In the genomic region with DNA sequence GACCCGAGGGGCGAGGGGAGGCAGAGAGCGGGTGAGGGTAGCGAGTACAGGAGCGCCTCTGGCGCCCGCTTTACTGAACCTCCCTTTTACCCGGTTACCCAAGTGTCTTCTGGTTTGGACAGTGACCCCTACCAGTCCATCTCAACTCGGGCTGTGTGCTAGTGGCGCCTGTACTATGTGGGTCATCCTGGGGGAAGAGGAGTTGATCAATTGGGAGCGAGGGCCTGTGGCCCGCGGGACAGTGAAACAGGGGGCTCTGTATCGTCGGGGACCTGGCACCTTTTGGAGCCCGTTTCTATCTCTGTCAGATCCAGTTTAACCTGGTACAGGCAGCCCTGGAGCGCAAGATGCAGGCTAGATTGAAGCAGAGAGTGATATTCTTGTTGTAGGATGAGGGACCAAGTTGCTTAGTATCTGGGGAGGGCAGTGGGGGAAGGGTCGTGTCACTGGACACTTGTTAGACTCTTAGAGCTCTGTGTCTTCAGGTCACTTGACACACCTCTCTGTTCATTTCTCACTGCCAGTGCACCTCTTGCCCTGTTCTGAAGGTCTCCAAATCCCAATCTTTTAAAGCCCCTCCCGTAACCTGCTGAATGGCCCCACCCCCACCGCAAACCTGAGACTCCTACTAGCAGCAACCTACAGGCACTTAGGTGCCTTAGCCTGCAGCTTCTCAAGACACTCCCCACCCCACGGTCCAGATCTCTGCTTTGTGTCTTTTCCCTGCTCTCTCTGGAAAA, we compare ENCODE assay signal across 9 mouse cellular contexts. TPM values are rescaled to one million over a fixed set of nuclear protein-coding genes. Genes with fewer than 3 reads are reported as not detected.
A peak's percentile ranks its signal among the peaks of the same experiment; 100 is the strongest.
DNase-seq lines count a peak whose midpoint lies in the region; ATAC-seq and TF ChIP-seq lines count a peak whose summit lies in the region.
"Had no signal": no experiment of that assay in that cellular context is flagged by ENCODE, and none has a peak within 500 bp of the region (broad histone marks: within the 10 kb centered on the region; RNA-seq: fewer than 3 reads in every experiment).

No protein-coding gene starts in this region.

- H3K4me3 ChIP-seq in cerebellum, adult 2 months (replicated peaks; ENCODE audit: insufficient read depth, low read depth, low read length): peak overlapping the region; percentile 61
- peak overlapping the region; percentile 49 for H3K4me3 ChIP-seq in left cerebral cortex, adult 2 months
- peak overlapping the region; percentile 47 for H3K4me3 ChIP-seq in forebrain, embryonic 16.5 days (replicated peaks; ENCODE audit: low read length)
- peak overlapping the region; percentile 38 for H3K4me3 ChIP-seq in liver, embryonic 13.5 days (replicated peaks)

- no peaks in the 10 kb centered on the region for H3K9me3 ChIP-seq in forebrain, embryonic 16.5 days (ENCODE audit: control insufficient read depth, low read length)
- H3K9me3 ChIP-seq in liver, embryonic 13.5 days (replicated peaks): no peaks in the 10 kb centered on the region

- ATAC-seq in forebrain, embryonic 16.5 days: peak; percentile 84
- peak; percentile 31 for ATAC-seq in liver, embryonic 13.5 days (ENCODE audit: low read depth)

- H3K9ac ChIP-seq in forebrain, embryonic 16.5 days (replicated peaks; ENCODE audit: low read depth, low read length): peak overlapping the region; percentile 52
- H3K9ac ChIP-seq in liver, embryonic 13.5 days: no peak overlapping the region

- intact Hi-C loops in left cerebral cortex, adult 2 months (cut with DNase I): no loop called here

- no peak for TF ChIP-seq POLR2A in cerebellum, adult 2 months (IDR thresholded peaks at IDR 0.05; ENCODE audit: borderline replicate concordance, insufficient read depth, low read length)

- H3K4me1 ChIP-seq in cerebellum, adult 2 months (ENCODE audit: control insufficient read depth, insufficient read depth, low read length): no peaks in the 10 kb centered on the region
- no peaks in the 10 kb centered on the region for H3K4me1 ChIP-seq in forebrain, embryonic 16.5 days (replicated peaks; ENCODE audit: control insufficient read depth, insufficient read depth, low read length)
- H3K4me1 ChIP-seq in liver, embryonic 13.5 days (replicated peaks): no peaks in the 10 kb centered on the region

- DNase-seq in cerebellum, adult 2 months: peak; percentile 6 to 11
- DNase-seq in cerebellum, adult 9-10 months: no peak
- DNase-seq in left cerebral cortex, adult 2 months (ENCODE audit: extremely low spot score in 1 of 2, low spot score in 2 of 2): peak in 1 of 2 experiments; percentile 8
- no peak for DNase-seq in left cerebral cortex, adult 9 months (ENCODE audit: low spot score in 2 of 2)
- DNase-seq in liver, embryonic 13.5 days: no peak
- peak; percentile 35 for DNase-seq in testis, postnatal 10 days (ENCODE audit: low spot score)
- DNase-seq in spleen, adult 12 weeks (ENCODE audit: low spot score): no peak

- peak overlapping the region; percentile 63 for H3K4me2 ChIP-seq in forebrain, embryonic 16.5 days (ENCODE audit: low read length)
- peak overlapping the region; percentile 40 for H3K4me2 ChIP-seq in liver, embryonic 13.5 days

- no peak for TF ChIP-seq CTCF in cerebellum, adult 2 months (IDR thresholded peaks at IDR 0.05; ENCODE audit: borderline replicate concordance, insufficient read depth, low read depth, low read length)
- TF ChIP-seq CTCF in left cerebral cortex, adult 2 months (IDR thresholded peaks at IDR 0.05): no peak

- 5% methylated on average over 21 of the region's 21 CpGs for WGBS in cerebellum, adult 2 months
- 15% methylated on average over 20 of the region's 21 CpGs for WGBS in forebrain, embryonic 16.5 days
- WGBS in liver, embryonic 13.5 days (ENCODE audit: insufficient replicate concordance): 10% methylated on average over 21 of the region's 21 CpGs

- H3K36me3 ChIP-seq in forebrain, embryonic 16.5 days (ENCODE audit: control insufficient read depth, insufficient read depth): no peaks in the 10 kb centered on the region
- H3K36me3 ChIP-seq in liver, embryonic 13.5 days: no peaks in the 10 kb centered on the region

- no peak overlapping the region for H3K27ac ChIP-seq in cerebellum, adult 2 months (ENCODE audit: insufficient read depth, low read length)
- H3K27ac ChIP-seq in left cerebral cortex, adult 2 months: peak overlapping the region; percentile 64
- no peak overlapping the region for H3K27ac ChIP-seq in forebrain, embryonic 16.5 days (ENCODE audit: low read length)
- no peak overlapping the region for H3K27ac ChIP-seq in liver, embryonic 13.5 days

- no peaks in the 10 kb centered on the region; the same call in 1 of the 2 replicates for H3K27me3 ChIP-seq in cerebellum, adult 2 months (ENCODE audit: control insufficient read depth, insufficient read depth, low read length)
- peaks cover 3% of the 10 kb centered on the region; the same call in 1 of the 2 replicates for H3K27me3 ChIP-seq in forebrain, embryonic 16.5 days (replicated peaks; ENCODE audit: control insufficient read depth, insufficient read depth, low read length)
- peaks cover 37% of the 10 kb centered on the region for H3K27me3 ChIP-seq in liver, embryonic 13.5 days

RNA-seq across cellular contexts. Expression of gene Rtl4, which starts 0.6 kb away (rescaled TPM):
- polyA plus RNA-seq in cerebellum, adult 2 months (2012; rRNA removed): 1.3 TPM in 2 replicates
- 1 to 10 TPM; 1.9 to 2.7 TPM for total RNA-seq in left cerebral cortex, adult 2 months (2021)
- polyA plus RNA-seq in forebrain, embryonic 16.5 days (2015; fragmentation: Nextera tagmentation; extraction: Ambion mirVana): 0.25 and 0.54 TPM in 2 replicates
- 0.56 and 0.67 TPM in 2 replicates for polyA plus RNA-seq in liver, embryonic 13.5 days (2015; fragmentation: Nextera tagmentation; extraction: Ambion mirVana)
- polyA plus RNA-seq: C2C12 had no signal

RNA-seq across cellular contexts. Expression of gene Trpc5, which starts 1.3 kb away (rescaled TPM):
- 3.2 TPM in 2 replicates for polyA plus RNA-seq in cerebellum, adult 2 months (2012; rRNA removed)
- total RNA-seq in left cerebral cortex, adult 2 months (2021): 10 to 100 TPM; 15.3 to 18.2 TPM
- polyA plus RNA-seq in forebrain, embryonic 16.5 days (2015; fragmentation: Nextera tagmentation; extraction: Ambion mirVana): 1.0 and 1.7 TPM in 2 replicates
- polyA plus RNA-seq in liver, embryonic 13.5 days (2015; fragmentation: Nextera tagmentation; extraction: Ambion mirVana): 0.03 and 0.05 TPM in 2 replicates
- polyA plus RNA-seq: C2C12 had no signal

Comparison
In these comparisons a context has a peak if more than half of its experiments do, and no peak if none do; other contexts are left out.
1. DNase-seq: peak in cerebellum, adult 2 months (2 of 2) and testis, postnatal 10 days (single experiment); none in cerebellum, adult 9-10 months (single experiment), left cerebral cortex, adult 9 months (0 of 2), liver, embryonic 13.5 days (single experiment) and spleen, adult 12 weeks (single experiment).
2. Peak in every context shown above with its lines, with median percentiles within 50 percentile points of each other: H3K4me3 ChIP-seq.